Mouse (Mus musculus): Measurements from ENCODE around the gene Hmcn2. TPM values are rescaled to one million over a fixed set of nuclear protein-coding genes. Genes with fewer than 3 reads are reported as not detected.

Gene Hmcn2
- polyA plus RNA-seq, 1 experiment from 2014 or later = 0.18 TPM

DNA sequence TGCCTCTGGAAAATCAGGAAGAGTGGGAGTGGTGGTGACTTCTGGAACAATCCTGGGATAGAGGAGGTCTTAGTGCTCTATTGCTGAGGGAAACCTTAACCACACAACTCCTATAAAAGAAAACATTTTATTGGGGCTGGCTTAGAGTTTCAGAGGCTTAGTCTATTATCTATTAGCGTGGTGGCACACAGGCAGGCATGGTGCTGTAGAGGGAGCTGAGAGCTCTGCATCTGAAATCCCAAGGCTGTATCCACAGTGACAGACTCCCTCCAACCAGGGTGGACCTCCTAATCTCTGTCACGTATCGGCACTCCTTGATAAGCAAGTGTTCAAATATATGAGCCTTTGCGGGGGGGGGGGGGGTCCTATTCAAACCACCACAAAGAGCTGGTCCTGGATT, 15.4 kb upstream of the Hmcn2 start:
- Histone ChIP-seq H3K9ac (ENCODE audit: low read depth, low read length) (no peak overlapping the region), H3K27me3 (ENCODE audit: control insufficient read depth, insufficient read depth, low read depth, low read length) (no peaks in the 10 kb centered on the region), H3K4me2 (ENCODE audit: low read length) (peak overlapping the region; percentile 63), H3K4me3 (ENCODE audit: low read depth, low read length) (no peak overlapping the region), H3K36me3 (ENCODE audit: control insufficient read depth, insufficient read depth, low read length) (no peaks in the 10 kb centered on the region; the same call in 1 of the 2 replicates), H3K4me1 (ENCODE audit: control insufficient read depth, insufficient read depth, low read length) (peaks cover 10% of the 10 kb centered on the region), H3K27ac (ENCODE audit: low read length) (no peak overlapping the region), H3K9me3 (replicated peaks; ENCODE audit: control insufficient read depth, low read length, poor library complexity, severe bottlenecking) (no peaks in the 10 kb centered on the region)
- 32% methylated on average over 3 of the region's 4 CpGs for WGBS
- ATAC-seq = peak; percentile 43; the same call in 1 of the 2 replicates

DNA sequence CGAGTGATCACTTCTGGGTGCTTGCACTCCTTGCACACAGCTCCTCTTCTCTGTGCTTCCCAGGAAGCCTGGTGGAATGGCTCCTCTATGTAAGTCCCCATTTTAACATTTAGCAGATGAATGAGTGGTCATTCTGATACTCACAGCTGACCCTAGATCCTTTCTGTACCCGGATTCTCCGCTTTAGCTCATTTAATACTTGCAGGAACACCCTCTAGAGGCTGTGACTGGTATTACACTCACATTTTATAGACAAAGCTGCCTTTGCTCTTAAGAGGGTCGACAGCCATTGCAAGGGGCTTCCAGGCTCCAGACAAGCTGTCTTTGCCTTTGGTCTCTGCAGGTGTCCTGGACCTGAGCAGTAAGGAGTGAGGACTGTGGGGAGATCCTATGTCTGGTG, 14.9 kb upstream of the Hmcn2 start:
- Histone ChIP-seq H3K4me2 (ENCODE audit: low read length) (peak overlapping the region; percentile 37), H3K27me3 (ENCODE audit: control insufficient read depth, insufficient read depth, low read depth, low read length) (no peaks in the 10 kb centered on the region), H3K4me3 (ENCODE audit: low read depth, low read length) (no peak overlapping the region), H3K27ac (ENCODE audit: low read length) (no peak overlapping the region), H3K36me3 (ENCODE audit: control insufficient read depth, insufficient read depth, low read length) (no peaks in the 10 kb centered on the region; the same call in 1 of the 2 replicates), H3K4me1 (ENCODE audit: control insufficient read depth, insufficient read depth, low read length) (peaks cover 10% of the 10 kb centered on the region), H3K9ac (ENCODE audit: low read depth, low read length) (no peak overlapping the region), H3K9me3 (replicated peaks; ENCODE audit: control insufficient read depth, low read length, poor library complexity, severe bottlenecking) (no peaks in the 10 kb centered on the region)
- 26% methylated on average over 4 of the region's 4 CpGs for WGBS
- no peak for ATAC-seq

- Histone ChIP-seq H3K9me3 (replicated peaks; ENCODE audit: control insufficient read depth, low read length, poor library complexity, severe bottlenecking) (no peaks in the 10 kb centered on the region), H3K27ac (ENCODE audit: low read length) (no peak overlapping the region), H3K9ac (ENCODE audit: low read depth, low read length) (no peak overlapping the region), H3K4me3 (ENCODE audit: low read depth, low read length) (no peak overlapping the region), H3K27me3 (ENCODE audit: control insufficient read depth, insufficient read depth, low read depth, low read length) (no peaks in the 10 kb centered on the region), H3K4me2 (ENCODE audit: low read length) (no peak overlapping the region), H3K4me1 (ENCODE audit: control insufficient read depth, insufficient read depth, low read length) (peaks cover 10% of the 10 kb centered on the region), H3K36me3 (ENCODE audit: control insufficient read depth, insufficient read depth, low read length) (no peaks in the 10 kb centered on the region)
- no peak for ATAC-seq
- 79% methylated on average over 10 of the region's 10 CpGs for WGBS
Measured at GRCm38 (mm10) chr2:31299996-31300395, 14.2 kb upstream of the Hmcn2 start.

GRCm38 (mm10) chr2:31303177-31303576, 11.0 kb upstream of the Hmcn2 start:
- peaks cover 10% of the 10 kb centered on the region for H3K4me1 ChIP-seq (ENCODE audit: control insufficient read depth, insufficient read depth, low read length)
- H3K4me3 ChIP-seq (ENCODE audit: low read depth, low read length) = no peak overlapping the region
- H3K27me3 ChIP-seq (ENCODE audit: control insufficient read depth, insufficient read depth, low read depth, low read length) = no peaks in the 10 kb centered on the region
- WGBS = 80% methylated on average over 9 of the region's 9 CpGs
- H3K27ac ChIP-seq (ENCODE audit: low read length) = no peak overlapping the region
- ATAC-seq = no peak
- H3K4me2 ChIP-seq (ENCODE audit: low read length) = no peak overlapping the region
- H3K9me3 ChIP-seq (replicated peaks; ENCODE audit: control insufficient read depth, low read length, poor library complexity, severe bottlenecking) = no peaks in the 10 kb centered on the region
- H3K36me3 ChIP-seq (ENCODE audit: control insufficient read depth, insufficient read depth, low read length) = no peaks in the 10 kb centered on the region
- no peak overlapping the region for H3K9ac ChIP-seq (ENCODE audit: low read depth, low read length)

DNA sequence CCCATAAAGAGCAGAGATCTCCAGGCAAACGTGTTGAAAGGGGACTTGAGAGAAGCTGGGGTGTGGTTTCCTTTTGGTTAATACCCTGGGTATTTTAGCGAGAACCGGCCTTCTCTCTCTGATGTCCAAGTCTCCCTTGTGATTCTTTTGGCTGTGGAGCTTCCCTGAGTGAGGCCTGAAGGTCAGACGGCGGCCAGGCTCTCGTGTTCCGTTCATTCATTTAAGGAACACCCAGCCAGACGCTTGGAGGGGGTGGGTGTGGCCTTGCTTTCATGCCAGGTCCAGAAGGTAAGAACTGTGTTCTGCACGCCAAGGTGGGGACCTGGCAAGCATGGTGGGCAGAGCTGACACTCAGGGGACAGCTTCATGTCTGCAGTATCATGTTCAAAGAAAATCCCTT, 10.0 kb upstream of the Hmcn2 start:
- 82% methylated on average over 9 of the region's 9 CpGs for WGBS
- Histone ChIP-seq H3K4me1 (ENCODE audit: control insufficient read depth, insufficient read depth, low read length) (peaks cover 3% of the 10 kb centered on the region), H3K9me3 (replicated peaks; ENCODE audit: control insufficient read depth, low read length, poor library complexity, severe bottlenecking) (no peaks in the 10 kb centered on the region), H3K9ac (ENCODE audit: low read depth, low read length) (no peak overlapping the region), H3K27me3 (ENCODE audit: control insufficient read depth, insufficient read depth, low read depth, low read length) (no peaks in the 10 kb centered on the region), H3K36me3 (ENCODE audit: control insufficient read depth, insufficient read depth, low read length) (no peaks in the 10 kb centered on the region), H3K4me3 (ENCODE audit: low read depth, low read length) (no peak overlapping the region), H3K27ac (ENCODE audit: low read length) (no peak overlapping the region), H3K4me2 (ENCODE audit: low read length) (no peak overlapping the region)
- ATAC-seq = no peak

GRCm38 (mm10) chr2:31304801-31305665, 9.2 kb upstream of the Hmcn2 start:
- WGBS = 82% methylated on average over 22 of the region's 22 CpGs
- Histone ChIP-seq H3K36me3 (ENCODE audit: control insufficient read depth, insufficient read depth, low read length) (no peaks in the 10 kb centered on the region), H3K27me3 (ENCODE audit: control insufficient read depth, insufficient read depth, low read depth, low read length) (no peaks in the 10 kb centered on the region)

GRCm38 (mm10) chr2:31305684-31306083, 8.5 kb upstream of the Hmcn2 start:
- ATAC-seq = no peak
- Histone ChIP-seq H3K4me1 (ENCODE audit: control insufficient read depth, insufficient read depth, low read length) (no peaks in the 10 kb centered on the region), H3K4me2 (ENCODE audit: low read length) (no peak overlapping the region), H3K36me3 (ENCODE audit: control insufficient read depth, insufficient read depth, low read length) (no peaks in the 10 kb centered on the region), H3K27me3 (ENCODE audit: control insufficient read depth, insufficient read depth, low read depth, low read length) (no peaks in the 10 kb centered on the region), H3K27ac (ENCODE audit: low read length) (no peak overlapping the region), H3K9ac (ENCODE audit: low read depth, low read length) (no peak overlapping the region), H3K4me3 (ENCODE audit: low read depth, low read length) (no peak overlapping the region), H3K9me3 (replicated peaks; ENCODE audit: control insufficient read depth, low read length, poor library complexity, severe bottlenecking) (no peaks in the 10 kb centered on the region)
- WGBS = 37% methylated on average over 4 of the region's 4 CpGs

More at GRCm38 (mm10) chr2:31304801-31305665, 9.2 kb upstream of the Hmcn2 start:
- Histone ChIP-seq H3K4me1 (ENCODE audit: control insufficient read depth, insufficient read depth, low read length) (no peaks in the 10 kb centered on the region), H3K4me3 (ENCODE audit: low read depth, low read length) (no peak overlapping the region), H3K27ac (ENCODE audit: low read length) (no peak overlapping the region), H3K9me3 (replicated peaks; ENCODE audit: control insufficient read depth, low read length, poor library complexity, severe bottlenecking) (no peaks in the 10 kb centered on the region), H3K9ac (ENCODE audit: low read depth, low read length) (no peak overlapping the region), H3K4me2 (ENCODE audit: low read length) (no peak overlapping the region)
- no peak for ATAC-seq

- H3K4me2 ChIP-seq (ENCODE audit: low read length) = no peak overlapping the region
- ATAC-seq = no peak
- H3K36me3 ChIP-seq (ENCODE audit: control insufficient read depth, insufficient read depth, low read length) = no peaks in the 10 kb centered on the region
Measured at GRCm38 (mm10) chr2:31308257-31308656, 6.0 kb upstream of the Hmcn2 start.

GRCm38 (mm10) chr2:31309549-31309948, 4.7 kb upstream of the Hmcn2 start:
- no peak for ATAC-seq
- no peak overlapping the region for H3K27ac ChIP-seq (ENCODE audit: low read length)
- no peaks in the 10 kb centered on the region for H3K4me1 ChIP-seq (ENCODE audit: control insufficient read depth, insufficient read depth, low read length)
- H3K27me3 ChIP-seq (ENCODE audit: control insufficient read depth, insufficient read depth, low read depth, low read length) = peaks cover 24% of the 10 kb centered on the region
- H3K4me2 ChIP-seq (ENCODE audit: low read length) = no peak overlapping the region
- H3K9me3 ChIP-seq (replicated peaks; ENCODE audit: control insufficient read depth, low read length, poor library complexity, severe bottlenecking) = no peaks in the 10 kb centered on the region
- no peaks in the 10 kb centered on the region for H3K36me3 ChIP-seq (ENCODE audit: control insufficient read depth, insufficient read depth, low read length)
- H3K9ac ChIP-seq (ENCODE audit: low read depth, low read length) = no peak overlapping the region
- WGBS = 68% methylated on average over 15 of the region's 15 CpGs
- H3K4me3 ChIP-seq (ENCODE audit: low read depth, low read length) = no peak overlapping the region

More at GRCm38 (mm10) chr2:31308257-31308656, 6.0 kb upstream of the Hmcn2 start:
- Histone ChIP-seq H3K9me3 (replicated peaks; ENCODE audit: control insufficient read depth, low read length, poor library complexity, severe bottlenecking) (no peaks in the 10 kb centered on the region), H3K4me1 (ENCODE audit: control insufficient read depth, insufficient read depth, low read length) (no peaks in the 10 kb centered on the region), H3K27ac (ENCODE audit: low read length) (no peak overlapping the region), H3K27me3 (ENCODE audit: control insufficient read depth, insufficient read depth, low read depth, low read length) (peaks cover 12% of the 10 kb centered on the region), H3K4me3 (ENCODE audit: low read depth, low read length) (no peak overlapping the region), H3K9ac (ENCODE audit: low read depth, low read length) (no peak overlapping the region)
- 69% methylated on average over 4 of the region's 4 CpGs for WGBS
